Mouse (Mus musculus) CD8-positive naive resting alpha-beta T cell, adult 2 months (primary cell): ENCODE results near the gene Hes5.

Source experiments
- DNase-seq, 2 experiments: peaks; one replicate each; pipeline ENCODE4 v3.0.0; 2022; ENCODE audit warnings: low read depth in 2 of 2, low spot score in 2 of 2

Gene Hes5

GRCm38 (mm10) chr4:155010870-155011269, 50.1 kb downstream of the Hes5 start:
- DNase-seq = no peak

DNA sequence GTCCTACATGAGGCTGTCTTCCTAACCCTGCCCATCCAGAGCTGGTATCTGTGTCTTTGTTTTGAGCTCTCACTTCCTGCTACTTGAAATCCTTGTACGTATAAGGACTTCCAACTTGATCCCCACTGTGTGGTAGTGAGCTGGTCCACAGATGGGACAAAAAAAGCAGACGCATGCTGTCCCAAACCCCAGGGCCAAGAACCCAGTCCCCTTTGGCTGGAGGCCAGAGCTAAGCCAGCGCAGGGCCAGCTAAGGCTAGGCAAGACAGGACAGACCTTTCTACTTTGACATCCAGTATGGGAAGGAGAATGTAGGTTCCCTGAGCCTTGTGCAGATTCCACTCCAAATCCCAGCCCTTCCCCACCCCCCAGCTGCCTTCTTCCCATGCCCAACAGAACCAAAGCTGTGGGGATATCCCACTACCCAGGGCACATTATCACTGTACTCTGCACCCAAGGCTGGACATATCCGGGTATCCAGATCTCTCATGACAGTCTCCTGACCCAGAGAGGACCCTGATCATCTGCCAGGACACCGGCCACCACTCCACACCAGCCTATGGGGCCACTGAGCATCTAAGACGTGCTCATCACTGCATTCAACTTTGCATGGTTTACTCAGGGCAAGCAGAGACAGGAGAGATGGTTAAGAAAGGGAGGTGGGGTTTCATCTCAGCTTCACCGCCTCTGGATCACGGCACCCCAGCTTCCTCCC, 50.7 kb downstream of the Hes5 start:
- DNase-seq = no peak
